Mouse (Mus musculus) embryo, embryonic 11.5 days (tissue): ENCODE data around the gene Nol9.
"Not testable (repeated sequence)": the region's sequence is repeated elsewhere in the genome, so short reads cannot be mapped to it uniquely, and the experiment has no call there.

Experiments used
- DNase-seq: peaks from one replicate; pipeline ENCODE4 v3.0.0-alpha.2; 2012; ENCODE audit warnings: low read depth, low spot score

The Nol9 gene

DNA sequence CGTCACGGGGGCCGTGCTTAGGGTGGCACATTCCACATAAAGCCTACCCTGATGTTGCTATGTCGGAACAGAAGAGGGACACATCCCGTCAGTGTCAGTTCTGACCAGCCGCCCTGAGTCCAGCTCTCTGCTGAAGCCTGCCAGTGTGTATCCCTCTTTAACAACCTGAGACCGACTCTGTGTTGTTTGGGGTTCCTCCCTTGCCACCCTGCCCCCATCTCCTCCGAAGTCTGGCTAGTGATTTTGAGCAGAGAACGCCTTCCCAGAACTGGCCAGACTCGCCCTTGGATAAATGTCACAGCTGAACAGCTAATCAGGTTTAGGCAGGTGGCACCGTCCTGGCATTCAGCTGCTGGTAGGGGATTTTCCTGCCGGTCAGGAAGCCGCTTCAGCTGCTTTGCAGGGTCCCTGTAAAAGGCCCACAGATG is 28.4 kb upstream of the Nol9 start:
- DNase-seq: no peak

DNA sequence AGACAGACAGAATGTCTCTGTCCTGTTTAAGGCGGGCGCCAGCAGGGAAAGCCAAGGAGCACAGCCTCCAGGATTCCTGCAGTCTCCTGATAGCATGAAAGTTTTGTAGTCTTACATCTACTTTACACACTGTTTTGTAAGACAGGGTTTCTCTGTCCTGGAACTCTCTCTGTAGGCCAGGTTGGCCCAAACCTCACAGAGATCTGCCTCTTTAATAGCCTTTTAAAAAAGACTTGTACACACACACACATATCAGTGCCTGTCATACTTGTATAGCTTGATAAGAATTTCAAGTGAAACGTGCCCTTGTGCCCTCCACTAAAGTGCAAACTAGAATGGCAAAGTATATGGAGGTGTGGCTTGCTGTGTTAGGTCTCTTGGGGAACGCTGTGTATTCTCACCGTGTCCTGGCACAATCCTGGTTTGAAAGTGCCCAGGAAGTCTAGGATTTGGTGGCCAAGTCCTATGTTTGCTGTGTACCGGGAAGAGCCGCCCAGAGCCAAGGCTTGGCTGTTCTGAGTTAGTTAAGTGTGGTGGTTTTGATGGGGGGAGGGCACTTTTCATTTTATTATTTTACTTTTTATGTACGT is 27.9 kb upstream of the Nol9 start:
- DNase-seq: no peak

DNA sequence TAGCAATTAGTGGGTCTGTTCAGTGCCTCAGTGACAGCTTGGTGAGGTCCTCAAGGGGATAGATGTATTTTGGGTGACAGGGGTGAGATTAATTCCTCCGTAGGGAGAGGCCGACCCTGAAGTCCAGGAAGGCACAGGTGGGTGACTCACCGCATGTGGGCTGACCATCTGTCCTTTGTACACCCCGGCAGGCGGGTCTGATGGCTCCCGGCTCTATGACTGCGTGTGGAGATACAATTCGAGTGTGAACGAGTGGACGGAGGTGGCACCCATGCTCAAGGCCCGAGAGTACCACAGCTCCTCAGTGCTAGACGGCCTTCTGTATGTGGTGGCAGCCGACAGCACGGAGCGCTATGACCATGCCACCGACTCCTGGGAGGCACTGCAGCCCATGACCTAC is 27.0 kb upstream of the Nol9 start:
- DNase-seq: no peak

DNA sequence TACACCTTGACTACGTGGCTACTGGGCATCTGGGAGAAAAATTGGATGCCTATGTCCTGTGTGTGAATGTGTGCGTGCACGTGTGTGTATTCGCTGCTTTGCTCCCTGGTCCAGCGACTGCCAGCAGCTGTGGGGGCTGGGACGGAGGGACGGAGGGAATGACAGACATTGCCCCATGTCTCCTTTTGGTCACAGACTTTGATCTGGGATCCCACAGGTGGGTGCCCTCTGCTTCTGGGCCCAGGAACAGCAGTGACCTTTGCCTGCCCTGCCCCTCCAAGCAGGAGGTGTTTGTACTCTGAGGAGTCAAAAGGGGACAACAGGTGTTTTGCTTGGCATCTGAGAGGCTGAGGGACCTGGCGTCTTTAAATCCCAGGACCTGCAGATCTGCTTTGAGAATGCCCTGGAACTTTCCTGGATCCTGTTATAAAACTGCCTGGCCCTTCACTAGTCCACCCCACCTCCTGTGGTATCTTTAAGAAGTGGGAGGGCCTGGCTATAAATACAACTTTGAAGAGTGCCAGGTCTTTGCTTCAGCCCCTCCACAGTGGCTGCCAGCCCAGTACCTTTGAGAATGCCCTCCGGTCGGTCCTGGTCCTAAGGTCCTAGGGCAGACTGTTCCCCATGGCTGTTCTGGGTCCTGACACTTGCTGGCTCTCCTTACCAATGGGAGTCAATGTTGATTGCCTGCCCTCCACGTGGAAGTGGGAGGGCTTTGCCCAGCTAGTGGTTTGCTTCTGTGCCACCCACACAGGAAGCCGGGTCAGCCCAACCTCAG is 25.9 kb upstream of the Nol9 start:
- DNase-seq: no peak

DNA sequence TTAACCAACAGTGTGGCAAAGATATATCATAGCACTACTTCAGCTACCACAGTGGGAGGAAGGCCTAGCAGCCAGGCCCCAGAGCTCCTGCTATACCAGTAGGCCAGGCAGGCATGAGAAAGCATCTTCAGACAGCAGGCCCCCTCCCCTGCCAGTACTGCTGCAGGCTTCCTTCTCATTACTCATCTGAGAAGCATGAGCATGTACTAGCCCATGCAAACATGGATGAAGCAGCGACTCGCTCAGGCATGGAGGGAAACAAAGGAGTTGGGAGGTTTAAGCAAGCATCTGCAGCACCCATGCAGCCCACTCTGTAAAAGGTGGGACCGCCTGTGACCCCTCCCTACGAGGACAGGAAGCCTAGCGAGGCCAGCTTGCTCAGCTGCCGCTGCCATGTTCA is 20.0 kb upstream of the Nol9 start:
- no peak for DNase-seq

DNA sequence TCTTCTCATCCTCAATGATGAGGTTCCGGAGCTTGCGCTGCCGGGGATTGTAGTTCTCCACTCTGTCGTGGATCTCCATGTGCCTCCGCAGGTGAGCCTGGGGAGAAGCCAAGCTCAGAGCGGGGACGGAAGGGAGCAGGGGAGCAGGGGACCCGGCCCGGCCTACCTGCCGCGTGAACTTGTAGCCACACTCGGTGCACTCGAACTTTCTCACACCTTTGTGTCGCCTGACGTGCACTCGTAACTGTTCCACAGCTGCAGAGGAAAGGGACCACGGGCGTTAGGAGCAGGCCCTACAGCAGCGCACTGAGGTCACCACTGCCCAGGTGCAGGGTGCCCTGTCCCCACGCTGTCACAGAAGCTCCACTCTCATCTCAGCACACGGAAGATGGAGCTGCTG is 19.1 kb upstream of the Nol9 start:
- no peak for DNase-seq

DNA sequence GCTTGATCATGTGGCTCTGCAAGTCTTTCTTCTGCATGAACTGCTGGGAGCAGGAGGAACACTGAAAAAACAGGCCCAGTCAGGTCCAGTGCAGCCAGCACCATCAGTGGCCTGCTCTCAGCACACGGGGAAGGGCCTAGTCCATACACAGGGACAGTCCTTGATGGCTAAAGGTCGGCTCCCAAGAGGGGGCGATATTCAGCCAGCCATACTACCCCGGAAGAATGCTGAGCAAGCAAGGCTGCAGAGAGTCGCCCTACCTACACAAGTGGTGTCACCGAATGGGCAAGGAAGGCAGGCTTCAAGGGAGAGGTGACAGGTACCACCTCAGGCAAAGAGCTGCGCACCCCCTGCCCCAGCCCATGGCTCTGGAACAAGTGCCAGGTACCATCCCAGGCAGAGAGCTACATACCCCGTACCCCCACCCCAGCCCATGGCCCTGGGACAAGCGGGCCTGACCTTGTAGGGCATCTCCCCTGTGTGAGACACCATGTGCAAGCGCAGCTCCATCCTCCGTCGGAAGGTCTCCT is 17.5 kb upstream of the Nol9 start:
- no peak for DNase-seq

DNA sequence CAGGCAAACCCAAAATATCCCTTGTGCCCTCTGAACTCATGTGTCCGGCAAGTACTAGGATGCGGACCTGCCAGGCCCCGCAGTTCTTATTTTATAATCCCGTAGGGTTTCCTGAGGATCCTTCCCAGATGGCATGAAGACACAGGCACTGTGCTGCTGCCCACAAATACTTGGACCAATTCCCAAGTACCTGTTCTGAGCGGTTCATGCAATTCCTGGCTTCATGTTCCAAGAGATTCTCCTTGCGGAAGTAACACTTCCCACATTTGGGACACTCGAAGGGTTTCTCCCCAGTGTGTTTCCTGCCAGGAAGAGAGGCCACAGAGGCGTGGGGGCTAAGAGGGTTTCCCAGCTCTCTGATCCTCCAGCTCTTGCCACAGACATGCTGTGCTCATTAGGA is 16.6 kb upstream of the Nol9 start:
- no peak for DNase-seq

DNA sequence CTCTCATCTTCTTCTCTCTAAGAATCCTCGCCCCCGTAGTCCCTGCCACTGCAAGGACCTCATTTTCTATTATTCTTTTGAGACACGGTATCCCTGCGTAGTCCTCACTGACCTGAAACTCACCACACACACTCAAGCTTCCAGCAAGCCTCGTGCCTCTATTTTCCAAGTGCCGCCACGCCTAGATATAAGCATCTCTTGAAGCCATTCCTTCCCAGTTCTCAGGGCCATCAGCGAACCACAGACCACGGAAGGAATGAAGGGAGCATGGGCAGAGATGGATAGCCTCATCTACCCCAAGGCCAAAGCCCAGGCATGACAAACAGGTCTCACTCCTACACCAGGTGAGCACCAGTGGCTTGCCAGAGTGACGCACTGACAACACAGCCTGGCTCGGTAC is 14.6 kb upstream of the Nol9 start:
- no peak for DNase-seq

DNA sequence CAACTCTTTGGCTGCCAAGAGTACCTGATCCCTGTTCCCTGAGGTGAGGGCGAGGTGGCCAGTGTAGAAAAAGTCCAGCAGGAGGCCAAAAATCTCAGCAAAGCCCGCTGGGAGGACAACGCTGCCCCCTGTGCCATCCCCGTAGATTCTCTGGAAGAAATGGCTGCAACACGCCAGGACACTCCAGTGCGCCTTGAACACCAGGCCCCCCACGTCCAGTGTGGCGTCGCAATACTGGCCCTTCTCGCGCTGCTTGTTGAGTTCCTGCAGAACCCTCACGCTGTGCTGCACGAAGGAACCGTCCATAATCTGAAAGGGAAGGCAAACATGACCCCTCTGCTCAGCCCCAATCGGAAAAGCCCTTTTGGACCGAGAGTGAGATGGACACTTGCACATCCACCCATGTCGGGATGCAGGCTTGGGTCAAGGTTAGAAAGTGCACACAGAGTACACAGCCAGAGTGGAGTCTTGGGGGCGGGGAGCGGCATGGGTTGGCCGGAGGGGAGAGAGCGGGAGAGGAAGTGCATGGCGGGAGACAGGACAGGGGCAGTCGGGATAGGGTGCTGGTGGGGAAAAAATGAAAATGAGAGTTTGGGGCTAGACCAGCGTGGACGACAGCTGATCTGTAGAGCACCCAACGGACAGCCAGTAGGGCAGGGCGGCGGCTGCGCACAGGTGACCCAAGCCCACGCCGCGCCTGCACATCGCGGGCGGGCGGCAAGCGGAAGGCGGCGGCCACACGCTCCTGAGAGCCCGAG is 12.2 kb upstream of the Nol9 start:
- DNase-seq: no peak

DNA sequence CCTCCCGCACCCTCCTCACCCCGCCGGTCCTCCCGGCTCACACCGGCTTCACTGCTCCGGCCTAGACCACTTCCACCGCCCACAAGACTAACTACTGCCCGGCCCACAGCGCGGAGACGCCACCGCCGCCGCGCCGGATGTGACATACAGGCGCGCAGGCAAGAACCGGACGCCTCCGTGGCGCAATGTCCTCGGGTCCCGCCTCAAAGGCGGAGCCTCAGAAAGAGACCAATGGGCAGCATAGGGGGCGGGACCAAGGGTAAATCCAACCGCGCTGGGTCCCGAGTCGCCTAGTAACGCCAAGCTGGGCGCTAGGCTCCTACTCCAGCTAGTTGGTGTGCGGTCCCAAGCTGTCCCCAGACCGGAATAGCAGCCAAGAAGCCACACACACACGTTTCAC is 11.6 kb upstream of the Nol9 start, which contains the start of gene Zbtb48:
Zbtb48 (minus strand) TSS at position 148 of the 400 bp plus-strand sequence.
- peak; percentile 93 for DNase-seq

DNA sequence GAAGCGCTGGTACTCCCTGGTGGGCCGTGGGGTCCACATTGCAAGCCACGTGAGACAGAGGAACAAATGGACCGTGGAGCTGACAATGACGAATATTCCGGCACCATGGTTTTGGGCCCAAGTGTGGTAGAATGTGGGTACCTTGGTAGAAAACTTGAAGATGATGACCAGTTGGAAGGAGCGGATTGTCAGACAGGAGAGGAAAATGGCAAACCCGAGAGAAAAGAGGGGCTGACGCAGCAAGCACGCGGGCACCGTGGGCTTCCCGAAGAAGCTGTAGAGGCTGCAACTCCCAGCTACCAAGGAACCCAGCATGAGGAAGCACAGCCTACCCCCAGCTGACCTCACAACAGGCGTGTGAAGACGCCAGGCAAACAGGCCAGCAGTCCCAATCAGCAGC is 10.7 kb upstream of the Nol9 start:
- DNase-seq: no peak

DNA sequence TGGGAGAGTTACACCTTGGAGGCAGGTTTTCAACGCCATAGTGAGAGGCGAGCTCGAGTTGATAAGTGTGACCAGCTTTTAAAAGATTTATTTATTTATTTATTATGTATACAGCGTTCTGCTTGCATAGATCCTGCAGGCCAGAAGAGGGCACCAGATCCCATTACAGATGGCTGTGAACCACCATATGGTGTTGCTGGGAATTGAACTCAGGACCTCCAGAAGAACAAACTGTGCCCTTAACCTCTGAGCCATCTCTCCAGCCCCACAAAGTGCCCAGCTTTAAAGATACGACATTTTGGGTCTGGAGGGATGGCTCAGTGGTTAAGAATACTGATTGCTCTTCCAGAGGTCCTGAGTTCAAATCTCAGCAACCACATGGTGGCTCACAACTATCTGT is 10.0 kb upstream of the Nol9 start:
- no peak for DNase-seq

DNA sequence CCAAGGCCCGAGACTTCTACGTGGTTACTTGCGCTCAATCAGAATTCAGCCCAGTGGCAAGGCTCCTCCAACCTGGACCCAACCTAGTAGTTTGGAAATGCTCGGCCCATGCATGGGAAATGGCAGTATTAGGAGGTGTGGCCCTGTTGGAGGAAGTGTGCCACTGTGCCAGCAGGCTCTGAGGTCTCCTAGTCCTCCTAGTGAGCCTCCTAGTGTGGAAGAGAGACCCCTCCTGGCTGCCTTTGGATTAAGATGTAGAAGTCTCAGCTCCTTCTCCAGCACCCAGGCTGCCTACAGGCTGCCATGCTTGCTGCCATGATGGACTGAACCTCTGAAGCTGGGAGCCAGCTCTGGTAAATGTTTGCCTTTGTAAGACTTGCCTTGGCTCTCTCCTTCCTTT is 9.1 kb upstream of the Nol9 start:
- DNase-seq: no peak

DNA sequence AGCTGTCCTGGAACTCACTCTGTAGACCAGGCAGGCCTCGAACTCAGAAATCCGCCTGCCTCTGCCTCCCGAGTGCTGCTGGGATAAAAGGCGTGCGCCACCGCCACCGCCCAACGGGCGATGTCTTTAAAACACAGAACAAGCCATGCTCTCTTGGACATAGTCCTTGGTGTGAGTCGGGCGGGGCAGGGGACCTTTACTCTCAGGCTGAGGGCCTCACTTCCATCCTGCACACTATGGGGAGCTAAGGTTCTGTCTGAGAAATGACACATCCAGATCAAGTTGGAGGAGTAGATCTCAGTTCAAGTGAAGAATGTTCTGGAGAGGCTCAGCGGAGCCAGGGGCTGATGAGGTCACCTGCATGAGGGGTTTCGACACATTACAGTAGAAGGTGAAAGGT is 6.2 kb upstream of the Nol9 start:
- DNase-seq: no peak

DNA sequence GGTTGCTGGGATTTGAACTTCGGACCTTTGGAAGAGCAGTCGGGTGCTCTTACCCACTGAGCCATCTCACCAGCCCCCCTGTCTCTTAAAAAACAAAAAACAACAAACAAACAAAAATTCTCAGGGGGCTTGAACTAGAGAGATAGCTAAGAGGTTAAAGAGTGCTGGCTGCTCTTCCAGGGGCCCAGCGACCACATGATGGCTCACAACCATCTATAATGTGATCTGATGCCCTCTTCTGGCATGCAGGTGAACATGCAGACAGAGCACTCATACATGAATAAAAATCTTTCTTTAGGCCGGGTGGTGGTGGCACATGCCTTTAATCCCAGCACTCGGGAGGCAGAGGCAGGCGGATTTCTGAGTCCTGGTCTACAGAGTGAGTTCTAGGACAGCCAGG is 2.7 kb upstream of the Nol9 start:
- DNase-seq: not testable (repeated sequence)

DNA sequence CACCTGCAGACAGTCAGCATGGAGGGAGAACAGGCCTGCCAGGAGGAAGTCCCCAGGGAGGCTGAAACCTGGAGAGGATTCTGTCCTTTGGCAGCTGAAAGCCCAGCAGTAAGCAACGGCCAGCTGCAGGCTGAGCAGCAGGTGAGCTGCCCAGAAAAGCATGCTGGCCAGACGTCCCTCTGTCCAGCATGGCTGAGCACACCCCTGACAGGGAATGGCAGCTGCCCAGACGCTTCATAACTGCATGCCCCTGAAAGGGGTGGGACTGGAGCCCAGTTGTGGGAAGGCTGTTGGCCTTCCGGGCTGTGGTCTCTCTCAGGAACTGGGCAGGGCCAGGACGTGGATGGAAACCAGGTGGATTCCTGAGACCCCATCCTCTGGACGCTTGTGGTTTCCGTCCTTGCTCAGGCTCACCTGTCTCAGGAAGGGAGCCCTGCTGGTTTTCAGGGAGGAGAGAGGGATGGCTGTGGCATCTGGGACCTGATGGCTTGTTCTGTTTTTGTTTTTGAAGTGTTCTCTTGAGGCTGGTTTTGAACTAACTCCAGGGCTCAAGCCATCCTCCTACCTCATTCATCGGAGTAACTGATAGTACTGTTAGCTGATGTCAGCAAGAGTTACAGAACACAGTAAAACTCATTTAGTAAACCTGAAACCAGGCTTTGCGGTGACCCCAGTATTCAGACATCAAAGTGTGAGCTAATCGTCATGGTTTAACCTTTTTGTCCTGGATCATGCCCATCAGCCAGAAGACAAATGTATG is 716 bp upstream of the Nol9 start, which contains the start of gene Tas1r1:
Tas1r1 (minus strand) TSS at position 344 of the 760 bp plus-strand sequence.
- no peak for DNase-seq

DNA sequence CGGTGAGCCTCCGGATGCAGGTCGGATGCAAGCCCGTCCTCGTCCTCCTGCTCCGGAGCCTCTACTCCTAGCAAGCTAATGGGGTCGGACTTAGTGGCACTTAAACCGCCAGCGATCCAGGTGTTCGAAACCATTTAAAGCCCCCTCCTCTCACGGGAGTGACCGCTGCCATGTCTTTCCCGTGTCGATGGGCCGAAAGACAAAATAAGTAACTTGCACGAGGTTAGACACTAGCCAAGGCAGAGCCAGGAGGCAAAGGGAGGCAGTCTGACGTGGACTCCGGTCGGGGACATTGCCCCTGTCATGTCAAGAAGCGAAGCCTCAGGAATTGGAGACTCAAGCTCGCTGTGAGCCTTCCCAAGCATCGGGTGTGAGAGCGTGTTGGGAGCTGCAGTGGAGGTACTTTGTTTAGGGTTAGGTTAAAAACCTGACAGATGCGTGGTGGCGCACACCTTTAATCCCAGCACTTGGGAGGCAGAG is 750 bp downstream of the Nol9 start:
- DNase-seq: no peak

DNA sequence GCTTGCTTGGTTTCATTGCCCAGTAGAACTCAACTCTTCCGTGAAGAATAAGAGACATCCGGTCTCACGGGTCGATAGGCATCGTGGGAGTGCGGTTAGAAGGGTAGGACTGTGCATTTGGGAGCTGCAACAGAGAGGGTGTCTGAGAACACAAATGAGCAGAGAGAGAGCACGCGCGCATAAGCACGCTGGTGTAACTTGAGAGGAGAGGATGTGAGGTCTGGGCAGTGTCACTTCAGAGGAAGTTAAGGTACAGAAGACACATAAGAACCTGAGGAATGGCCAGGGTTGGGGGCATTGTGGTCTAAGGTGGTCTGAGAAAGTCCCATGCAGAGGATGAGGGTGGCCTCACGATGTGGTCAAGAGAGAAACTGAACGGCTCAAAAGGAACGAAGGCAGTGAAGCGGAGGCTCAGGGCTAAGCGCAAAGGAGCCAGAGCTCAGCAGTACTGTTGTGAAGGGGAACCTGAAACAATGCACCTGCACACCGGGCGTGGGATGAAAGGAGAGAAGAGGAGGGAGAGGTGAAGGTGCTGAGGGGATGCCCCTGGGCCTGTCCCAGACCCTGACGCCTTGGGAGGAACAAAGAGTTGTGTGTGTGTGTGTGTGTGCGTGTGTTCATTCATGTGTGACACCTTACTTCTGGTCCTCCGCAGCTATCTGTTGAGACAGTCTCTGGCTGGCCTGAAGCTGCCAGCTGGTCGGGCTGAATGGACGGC is 3.0 kb downstream of the Nol9 start:
- DNase-seq: no peak

DNA sequence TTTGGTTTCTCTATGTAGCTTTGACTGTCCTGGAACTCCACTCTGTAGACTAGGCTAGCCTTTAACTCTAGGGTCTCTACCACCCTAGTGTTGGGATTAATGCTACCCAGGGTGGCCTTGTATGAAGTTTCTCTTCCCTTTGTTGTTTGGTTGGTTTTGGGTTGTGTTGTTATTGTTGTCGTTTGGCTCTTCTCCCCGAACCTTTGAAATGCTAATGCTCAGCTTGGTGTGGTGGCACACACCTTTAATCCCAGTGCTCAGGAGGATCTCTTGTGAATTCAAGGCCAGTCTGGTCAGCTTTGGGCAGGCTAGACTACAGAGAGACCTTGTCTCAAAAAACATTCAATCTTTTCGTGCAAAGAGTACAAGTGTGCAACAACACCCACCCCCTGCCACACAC is 4.0 kb downstream of the Nol9 start:
- DNase-seq: no peak

DNA sequence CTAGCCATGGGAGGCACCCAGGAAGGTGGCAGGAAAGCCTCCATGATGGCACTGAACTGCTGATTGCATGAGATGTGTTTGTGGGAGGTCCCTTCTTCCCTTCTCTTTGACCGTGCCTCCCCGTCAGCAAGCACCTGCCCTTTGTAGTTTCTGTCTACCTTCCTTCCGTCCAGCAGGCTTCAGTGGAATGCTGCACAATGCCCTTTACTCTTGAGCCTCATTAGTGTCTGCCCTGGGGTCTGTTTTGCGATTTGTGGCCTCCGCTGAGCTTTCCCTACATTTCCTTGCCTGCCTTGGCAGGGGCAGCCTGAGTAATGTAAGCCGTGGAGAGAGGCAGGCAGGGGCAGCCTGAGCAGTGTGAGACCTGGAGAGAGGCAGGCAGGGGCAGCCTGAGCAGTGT is 5.5 kb downstream of the Nol9 start:
- DNase-seq: no peak
